In the genomic region with DNA sequence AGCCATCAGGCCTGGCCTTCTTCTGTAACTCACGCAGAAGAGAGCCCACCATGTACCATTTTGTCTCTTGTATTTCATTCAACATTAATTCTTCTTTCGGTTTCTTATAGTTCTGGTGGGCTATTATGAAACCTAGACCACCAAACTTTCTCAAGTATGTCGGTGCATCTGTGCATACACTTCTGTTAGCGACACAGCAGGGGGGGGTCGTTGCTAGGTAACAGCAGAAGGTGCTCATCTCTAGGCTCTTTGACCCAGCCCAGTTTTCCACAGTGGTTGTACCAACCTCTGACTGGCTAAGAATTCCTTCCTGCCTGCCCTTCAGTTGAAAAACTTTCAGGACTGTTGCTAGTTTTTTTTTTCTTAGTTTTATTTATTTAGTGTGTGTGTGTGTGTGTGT, we compare ENCODE assay signal across 25 mouse cellular contexts. TPM values are rescaled to one million over a fixed set of nuclear protein-coding genes. Genes with fewer than 3 reads are reported as not detected.
DNase-seq lines count a peak whose midpoint lies in the region; ATAC-seq lines count a peak whose summit lies in the region.
"Had no signal": no experiment of that assay in that cellular context is flagged by ENCODE, and none has a peak within 500 bp of the region (broad histone marks: within the 10 kb centered on the region; RNA-seq: fewer than 3 reads in every experiment).

No protein-coding gene starts in this region.

- no peak overlapping the region for H3K9ac ChIP-seq in hindbrain, embryonic 11.5 days (ENCODE audit: low read depth, low read length)
- H3K9ac ChIP-seq in hindbrain, embryonic 13.5 days = no peak overlapping the region
- H3K9ac ChIP-seq in midbrain, embryonic 16.5 days (ENCODE audit: low read depth, low read length) = no peak overlapping the region
- H3K9ac ChIP-seq: embryonic facial prominence, embryonic 12.5 days; forebrain, embryonic 12.5 days; forebrain, postnatal 0 days; heart, embryonic 13.5 days; hindbrain, embryonic 15.5 days had no signal

- intact Hi-C loops in heart, postnatal 10 days (cut with DNase I) = no loop called here

- no peaks in the 10 kb centered on the region for H3K27me3 ChIP-seq in hindbrain, embryonic 11.5 days (ENCODE audit: control insufficient read depth, insufficient read depth, low read length)
- H3K27me3 ChIP-seq in hindbrain, embryonic 13.5 days = 0 out of 2 replicates have a peak, but pooled peaks cover 6% of the 10 kb centered on the region
- peaks cover 5% of the 10 kb centered on the region; the same call in 1 of the 2 replicates for H3K27me3 ChIP-seq in midbrain, embryonic 16.5 days (ENCODE audit: control insufficient read depth, insufficient read depth, low read depth, low read length)
- H3K27me3 ChIP-seq: embryonic facial prominence, embryonic 12.5 days; hindbrain, embryonic 15.5 days; Patski had no signal

- 34% methylated on average over 5 of the region's 5 CpGs for whole genome bisulfite sequencing in hindbrain, embryonic 11.5 days
- WGBS in hindbrain, embryonic 13.5 days = 29% methylated on average over 5 of the region's 5 CpGs
- 26% methylated on average over 5 of the region's 5 CpGs for WGBS in midbrain, embryonic 16.5 days

- H3K9me3 ChIP-seq in hindbrain, embryonic 11.5 days (ENCODE audit: control insufficient read depth, low read length) = no peaks in the 10 kb centered on the region
- H3K9me3 ChIP-seq in hindbrain, embryonic 13.5 days = no peaks in the 10 kb centered on the region
- H3K9me3 ChIP-seq in midbrain, embryonic 16.5 days (replicated peaks; ENCODE audit: control insufficient read depth, low read length, poor library complexity, severe bottlenecking) = no peaks in the 10 kb centered on the region
- H3K9me3 ChIP-seq: embryonic facial prominence, embryonic 12.5 days; forebrain, embryonic 12.5 days; heart, embryonic 13.5 days; hindbrain, embryonic 15.5 days had no signal

- DNase-seq in hindbrain, embryonic 11.5 days (ENCODE audit: low spot score) = peak; percentile 45
- DNase-seq in A20 (ENCODE audit: low read depth, low spot score) = peak; percentile 25
- DNase-seq in ES-CJ7 (ENCODE audit: low read depth, low spot score) = peak; percentile 91
- DNase-seq in embryo, embryonic 10.5 days (ENCODE audit: low spot score) = peak; percentile 43
- no peak for DNase-seq in cerebellum, postnatal 10 days
- DNase-seq in heart, postnatal 10 days = no peak
- DNase-seq: adrenal gland, adult 8-10 months; adrenal gland, postnatal 36 days; B cell, adult 2 months; cerebellum, adult 11 months; cerebellum, adult 8-10 months; cerebellum, postnatal 25 days; forebrain, postnatal 0 days; gastrocnemius, postnatal 14 days; heart, adult 11 months; heart, postnatal 4 days; kidney, adult 11 months had no signal

- no peak overlapping the region for H3K27ac ChIP-seq in hindbrain, embryonic 11.5 days (ENCODE audit: low read depth, low read length)
- H3K27ac ChIP-seq in hindbrain, embryonic 13.5 days = no peak overlapping the region
- H3K27ac ChIP-seq in midbrain, embryonic 16.5 days (ENCODE audit: low read length) = no peak overlapping the region
- H3K27ac ChIP-seq: embryonic facial prominence, embryonic 12.5 days; forebrain, embryonic 12.5 days; heart, embryonic 13.5 days; hindbrain, embryonic 15.5 days had no signal

- H3K4me2 ChIP-seq in hindbrain, embryonic 11.5 days (replicated peaks; ENCODE audit: low read depth, low read length) = no peak overlapping the region
- H3K4me2 ChIP-seq in hindbrain, embryonic 13.5 days = no peak overlapping the region
- no peak overlapping the region for H3K4me2 ChIP-seq in midbrain, embryonic 16.5 days (ENCODE audit: low read length)
- H3K4me2 ChIP-seq: embryonic facial prominence, embryonic 12.5 days; forebrain, embryonic 12.5 days; heart, embryonic 13.5 days; hindbrain, embryonic 15.5 days had no signal

- ATAC-seq in hindbrain, embryonic 11.5 days (ENCODE audit: low FRiP score) = no peak
- ATAC-seq in hindbrain, embryonic 13.5 days (ENCODE audit: low FRiP score) = no peak
- no peak for ATAC-seq in midbrain, embryonic 16.5 days
- ATAC-seq: CD4-positive, CD25-positive, alpha-beta regulatory T cell, adult 4 months; forebrain, postnatal 0 days; Patski had no signal

- no peak overlapping the region for H3K4me3 ChIP-seq in hindbrain, embryonic 11.5 days (ENCODE audit: low read depth, low read length)
- H3K4me3 ChIP-seq in hindbrain, embryonic 13.5 days = no peak overlapping the region
- H3K4me3 ChIP-seq in midbrain, embryonic 16.5 days (ENCODE audit: low read depth, low read length) = no peak overlapping the region
- H3K4me3 ChIP-seq: embryonic facial prominence, embryonic 12.5 days; forebrain, embryonic 12.5 days; heart, embryonic 13.5 days; hindbrain, embryonic 15.5 days had no signal

- no peaks in the 10 kb centered on the region; the same call in 1 of the 2 replicates for H3K4me1 ChIP-seq in hindbrain, embryonic 11.5 days (replicated peaks; ENCODE audit: control insufficient read depth, insufficient read depth, low read length)
- peaks cover 30% of the 10 kb centered on the region for H3K4me1 ChIP-seq in hindbrain, embryonic 13.5 days (replicated peaks)
- peaks cover 16% of the 10 kb centered on the region for H3K4me1 ChIP-seq in midbrain, embryonic 16.5 days (ENCODE audit: control insufficient read depth, insufficient read depth, low read length)

- no peaks in the 10 kb centered on the region for H3K36me3 ChIP-seq in hindbrain, embryonic 11.5 days (ENCODE audit: control insufficient read depth, insufficient read depth, low read length)
- no peaks in the 10 kb centered on the region for H3K36me3 ChIP-seq in hindbrain, embryonic 13.5 days
- no peaks in the 10 kb centered on the region for H3K36me3 ChIP-seq in midbrain, embryonic 16.5 days (ENCODE audit: control insufficient read depth, insufficient read depth, low read length)
- H3K36me3 ChIP-seq: embryonic facial prominence, embryonic 12.5 days; forebrain, embryonic 12.5 days; heart, embryonic 13.5 days; hindbrain, embryonic 15.5 days had no signal

RNA-seq across cellular contexts. Expression of a gene that starts 1.2 kb away (rescaled TPM):
- 688 and 696 TPM in 2 replicates for polyA plus RNA-seq in hindbrain, embryonic 11.5 days (2014; fragmentation: Nextera tagmentation; extraction: Ambion mirVana)
- polyA plus RNA-seq in hindbrain, embryonic 13.5 days (2015; fragmentation: Nextera tagmentation; extraction: Ambion mirVana) = 400 TPM in 2 replicates
- 100 to 1,000 TPM; 131 to 149 TPM for total RNA-seq in heart, postnatal 10 days (2021)
- 314 and 357 TPM in 2 replicates for polyA plus RNA-seq in midbrain, embryonic 16.5 days (2015; fragmentation: Nextera tagmentation; extraction: Ambion mirVana)

RNA-seq across cellular contexts. Expression of a gene that starts 9.7 kb away (rescaled TPM):
- 30.1 and 33.9 TPM in 2 replicates for polyA plus RNA-seq in hindbrain, embryonic 11.5 days (2014; fragmentation: Nextera tagmentation; extraction: Ambion mirVana)
- polyA plus RNA-seq in hindbrain, embryonic 13.5 days (2015; fragmentation: Nextera tagmentation; extraction: Ambion mirVana) = 64.2 and 67.0 TPM in 2 replicates
- total RNA-seq in heart, postnatal 10 days (2021) = 10 to 100 TPM in 1 of 2 experiments, 1 to 10 TPM in 1; 9.1 to 11.6 TPM
- polyA plus RNA-seq in midbrain, embryonic 16.5 days (2015; fragmentation: Nextera tagmentation; extraction: Ambion mirVana) = 82.5 and 85.9 TPM in 2 replicates

RNA-seq across cellular contexts. Expression of a gene that starts 19.1 kb away (rescaled TPM):
- polyA plus RNA-seq in hindbrain, embryonic 11.5 days (2014; fragmentation: Nextera tagmentation; extraction: Ambion mirVana) = 4.5 and 5.2 TPM in 2 replicates
- polyA plus RNA-seq in hindbrain, embryonic 13.5 days (2015; fragmentation: Nextera tagmentation; extraction: Ambion mirVana) = 1.9 and 2.3 TPM in 2 replicates
- total RNA-seq in heart, postnatal 10 days (2021) = 10 to 100 TPM; 11.4 to 12.9 TPM
- 1.5 and 2.1 TPM in 2 replicates for polyA plus RNA-seq in midbrain, embryonic 16.5 days (2015; fragmentation: Nextera tagmentation; extraction: Ambion mirVana)

RNA-seq across cellular contexts. Expression of a gene that starts 35.0 kb away (rescaled TPM):
- polyA plus RNA-seq in hindbrain, embryonic 11.5 days (2014; fragmentation: Nextera tagmentation; extraction: Ambion mirVana) = 27.4 and 32.2 TPM in 2 replicates
- 24.2 TPM in 2 replicates for polyA plus RNA-seq in hindbrain, embryonic 13.5 days (2015; fragmentation: Nextera tagmentation; extraction: Ambion mirVana)
- 1 to 10 TPM; 7.5 to 7.8 TPM for total RNA-seq in heart, postnatal 10 days (2021)
- polyA plus RNA-seq in midbrain, embryonic 16.5 days (2015; fragmentation: Nextera tagmentation; extraction: Ambion mirVana) = 21.1 and 26.9 TPM in 2 replicates

Comparison
In these comparisons a context has a peak if more than half of its experiments do, and no peak if none do; other contexts are left out.
1. DNase-seq: peak in hindbrain, embryonic 11.5 days (single experiment), A20 (single experiment), ES-CJ7 (single experiment) and embryo, embryonic 10.5 days (single experiment); none in cerebellum, postnatal 10 days (0 of 2) and heart, postnatal 10 days (0 of 2).